Mouse (Mus musculus): Measurements from ENCODE around the gene Chid1.
A peak's percentile ranks its signal among the peaks of the same experiment; 100 is the strongest.

Chid1 gene

GRCm38 (mm10) chr7:141539556-141540311, at the start of gene Chid1:
Chid1 (minus strand) TSS chr7:141539857.
- DNase-seq (ENCODE audit: low read depth, low spot score): peak; percentile 99

GRCm38 (mm10) chr7:141588890-141589289, 49.2 kb upstream of the Chid1 start:
- DNase-seq (ENCODE audit: low read depth, low spot score): no peak

- no peak for DNase-seq (ENCODE audit: low read depth, low spot score)
Measured at GRCm38 (mm10) chr7:141585881-141586280, 46.2 kb upstream of the Chid1 start.

- peak; percentile 50 for DNase-seq (ENCODE audit: low read depth, low spot score)
Measured at GRCm38 (mm10) chr7:141585288-141585687, 45.6 kb upstream of the Chid1 start.

GRCm38 (mm10) chr7:141584048-141584841, 44.6 kb upstream of the Chid1 start:
- peak; percentile 44 for DNase-seq (ENCODE audit: low read depth, low spot score)

GRCm38 (mm10) chr7:141581323-141581722, 41.7 kb upstream of the Chid1 start:
- no peak for DNase-seq (ENCODE audit: low read depth, low spot score)

GRCm38 (mm10) chr7:141578943-141579342, 39.3 kb upstream of the Chid1 start:
- DNase-seq (ENCODE audit: low read depth, low spot score): no peak

GRCm38 (mm10) chr7:141578511-141578910, 38.9 kb upstream of the Chid1 start:
- no peak for DNase-seq (ENCODE audit: low read depth, low spot score)

- DNase-seq (ENCODE audit: low read depth, low spot score): peak; percentile 35
Measured at GRCm38 (mm10) chr7:141577801-141578200, 38.1 kb upstream of the Chid1 start.

GRCm38 (mm10) chr7:141575481-141575880, 35.8 kb upstream of the Chid1 start:
- no peak for DNase-seq (ENCODE audit: low read depth, low spot score)

- DNase-seq (ENCODE audit: low read depth, low spot score): no peak
Measured at GRCm38 (mm10) chr7:141574041-141574440, 34.4 kb upstream of the Chid1 start.

GRCm38 (mm10) chr7:141570625-141571295, 31.1 kb upstream of the Chid1 start:
- DNase-seq (ENCODE audit: low read depth, low spot score): peak; percentile 57

GRCm38 (mm10) chr7:141569916-141570315, 30.3 kb upstream of the Chid1 start:
- DNase-seq (ENCODE audit: low read depth, low spot score): peak; percentile 56

GRCm38 (mm10) chr7:141569283-141569803, 29.7 kb upstream of the Chid1 start:
- DNase-seq (ENCODE audit: low read depth, low spot score): peak; percentile 10

- peak; percentile 17 for DNase-seq (ENCODE audit: low read depth, low spot score)
Measured at GRCm38 (mm10) chr7:141566587-141566986, 26.9 kb upstream of the Chid1 start.

- DNase-seq (ENCODE audit: low read depth, low spot score): no peak
Measured at GRCm38 (mm10) chr7:141564561-141564960, 24.9 kb upstream of the Chid1 start.

- peak; percentile 57 for DNase-seq (ENCODE audit: low read depth, low spot score)
Measured at GRCm38 (mm10) chr7:141562852-141563427, 23.3 kb upstream of the Chid1 start.

- peak; percentile 47 for DNase-seq (ENCODE audit: low read depth, low spot score)
Measured at GRCm38 (mm10) chr7:141562421-141562851, 22.8 kb upstream of the Chid1 start.

- DNase-seq (ENCODE audit: low read depth, low spot score): peak; percentile 98
Measured at GRCm38 (mm10) chr7:141561682-141562391, 22.2 kb upstream of the Chid1 start, which contains the start of gene Ap2a2. Ap2a2 (plus strand) TSS chr7:141562173.

GRCm38 (mm10) chr7:141560471-141560870, 20.8 kb upstream of the Chid1 start:
- DNase-seq (ENCODE audit: low read depth, low spot score): no peak

All from ZHBTc4 (cell line).